Mouse (Mus musculus) retina, postnatal 7 days (tissue): ENCODE measurements around the gene Gm8773.

Source experiments
- DNase-seq: peaks from one replicate; pipeline ENCODE4 v3.0.0-alpha.2; 2012; ENCODE audit warnings: low read depth, low spot score

The Gm8773 gene

DNA sequence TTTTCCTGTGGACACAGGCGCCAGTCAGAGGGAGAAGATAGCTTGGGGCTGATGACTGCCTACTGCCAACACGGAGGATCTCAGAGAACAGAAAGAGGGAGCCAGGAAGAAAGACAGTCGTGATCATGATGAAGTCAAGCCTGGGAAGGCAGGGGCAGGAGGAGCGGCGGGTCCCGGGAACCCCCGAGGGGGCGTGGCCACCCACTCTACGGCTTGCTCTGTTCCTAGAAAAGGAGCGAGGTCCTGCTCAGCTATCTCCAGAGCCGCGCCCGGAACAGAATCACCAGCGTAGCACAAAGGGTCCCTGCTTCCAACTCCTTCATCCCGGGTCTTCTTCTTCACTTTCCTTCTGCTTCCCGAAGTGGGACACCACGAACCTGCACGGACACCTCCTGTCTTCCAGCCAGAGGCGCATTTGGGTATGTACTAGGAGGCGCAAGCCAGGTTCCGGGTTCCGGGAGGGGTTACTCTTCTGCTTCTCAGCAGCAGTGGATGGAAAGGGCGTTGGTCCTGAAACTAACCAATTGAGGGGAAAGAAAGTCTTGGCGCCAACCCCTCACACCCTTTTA, at the start of gene Gm8773:
TSS of gene Gm8773 (plus strand) at position 51 of the 569 bp plus-strand sequence.
- DNase-seq = no peak

DNA sequence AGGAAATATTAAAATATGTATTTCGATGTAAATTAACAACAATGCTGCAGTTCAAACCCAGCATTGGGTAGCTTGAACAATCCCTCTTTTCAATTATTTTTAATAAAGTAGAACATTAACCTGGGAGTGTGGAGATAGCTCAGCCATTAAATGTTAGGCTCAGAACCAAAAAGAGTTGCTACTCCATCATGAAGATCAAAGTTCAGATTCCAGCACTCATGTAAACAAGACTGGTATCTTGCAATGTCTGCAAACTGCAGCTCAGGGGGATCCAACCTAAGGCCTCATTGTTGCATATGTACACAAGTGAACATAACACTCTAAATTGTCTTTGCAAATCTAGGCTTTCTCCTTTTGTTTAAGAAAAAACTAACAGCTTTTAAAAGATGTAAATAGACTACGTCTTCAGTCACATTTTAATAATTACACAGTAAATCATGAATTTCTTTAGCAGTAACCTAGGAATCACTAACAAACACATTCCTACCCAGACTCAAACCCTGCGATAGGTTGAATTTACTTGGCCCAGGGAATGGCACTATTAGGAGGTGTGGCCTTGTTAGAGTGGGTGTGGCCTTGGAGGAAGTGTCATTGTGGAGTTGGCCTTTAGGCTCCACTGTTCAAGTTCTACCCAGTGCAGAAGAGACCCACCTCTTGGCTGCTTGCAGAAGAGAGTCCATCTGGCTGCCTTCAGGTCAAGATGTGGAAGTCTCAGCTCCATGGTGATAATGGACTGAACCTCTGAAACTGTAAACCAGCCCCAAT, 39.8 kb upstream of the Gm8773 start:
- no peak for DNase-seq

DNA sequence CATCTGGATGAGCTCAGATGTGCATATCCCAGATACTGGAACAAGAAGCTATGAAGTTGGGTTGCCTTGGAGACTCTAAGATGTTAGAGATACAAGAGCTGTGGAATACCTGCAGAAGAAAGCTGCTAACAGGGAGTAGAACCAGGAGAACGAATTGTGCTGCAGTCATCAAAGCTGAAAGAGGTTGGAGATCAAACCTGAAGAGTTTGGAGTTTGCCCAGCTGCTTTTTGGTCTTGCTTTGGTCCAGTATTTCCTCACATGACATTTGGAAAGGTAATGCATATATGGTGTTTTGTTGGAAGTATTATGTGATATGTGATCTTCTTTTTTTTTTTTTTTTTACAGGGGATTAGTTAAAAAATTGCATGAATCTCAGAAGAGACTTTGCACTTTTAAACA, 37.5 kb upstream of the Gm8773 start:
- DNase-seq = no peak

DNA sequence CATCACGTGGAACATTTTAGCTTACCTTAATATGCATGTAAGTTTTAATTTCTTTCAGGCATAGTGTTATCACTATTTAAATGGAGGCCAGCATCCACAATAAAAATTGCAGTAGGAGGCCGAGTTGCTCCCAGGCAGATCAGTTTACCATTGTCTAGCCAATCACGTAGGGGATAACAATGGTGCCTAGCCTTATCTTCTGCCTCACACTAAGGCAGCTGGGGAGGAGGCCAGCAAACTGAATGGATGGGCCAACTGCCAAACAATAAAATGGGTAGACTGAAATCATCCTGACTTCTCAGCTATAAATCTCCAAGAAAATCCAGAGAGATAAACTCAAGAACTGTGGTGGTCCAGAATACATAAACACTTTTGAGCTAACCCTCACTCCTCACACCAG, 33.8 kb upstream of the Gm8773 start:
- no peak for DNase-seq

DNA sequence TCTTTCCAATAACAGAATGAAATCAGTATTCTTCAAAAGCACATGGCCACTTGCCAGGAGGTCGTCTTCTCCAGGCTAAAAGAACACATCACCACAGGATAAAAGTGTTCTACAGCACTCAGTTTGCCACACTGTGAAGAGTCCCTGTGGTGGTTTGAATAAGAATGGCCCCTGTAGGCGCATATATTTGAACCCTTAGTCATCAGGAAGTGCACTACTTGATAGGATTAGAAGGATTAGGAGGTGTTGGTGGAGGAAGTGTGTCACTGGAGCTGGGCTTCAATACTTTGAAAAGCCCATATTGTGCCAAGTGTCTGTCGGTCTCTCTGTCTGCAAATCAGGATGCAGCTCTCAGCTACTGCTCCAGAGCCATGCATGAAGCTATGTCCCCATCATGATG, 33.2 kb upstream of the Gm8773 start:
- no peak for DNase-seq

DNA sequence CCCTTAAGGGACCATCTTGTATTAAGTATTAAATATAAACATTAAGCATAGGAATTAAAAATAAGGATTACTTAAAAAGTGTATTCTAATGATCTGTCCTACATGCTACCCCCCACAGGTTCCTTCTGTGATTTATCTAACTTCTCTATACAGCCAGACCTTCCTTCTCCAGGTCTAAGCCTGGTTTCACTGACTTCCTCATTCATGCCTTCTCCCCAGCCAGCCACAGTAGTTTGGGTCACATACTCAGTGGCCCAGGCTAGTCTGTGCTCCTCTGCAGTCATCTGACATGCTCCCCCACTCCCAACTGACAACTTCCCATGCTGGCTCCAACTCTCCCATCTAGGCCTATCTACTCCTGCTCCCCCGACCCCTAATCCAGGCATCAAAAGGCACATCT, 22.5 kb upstream of the Gm8773 start:
- DNase-seq = no peak

DNA sequence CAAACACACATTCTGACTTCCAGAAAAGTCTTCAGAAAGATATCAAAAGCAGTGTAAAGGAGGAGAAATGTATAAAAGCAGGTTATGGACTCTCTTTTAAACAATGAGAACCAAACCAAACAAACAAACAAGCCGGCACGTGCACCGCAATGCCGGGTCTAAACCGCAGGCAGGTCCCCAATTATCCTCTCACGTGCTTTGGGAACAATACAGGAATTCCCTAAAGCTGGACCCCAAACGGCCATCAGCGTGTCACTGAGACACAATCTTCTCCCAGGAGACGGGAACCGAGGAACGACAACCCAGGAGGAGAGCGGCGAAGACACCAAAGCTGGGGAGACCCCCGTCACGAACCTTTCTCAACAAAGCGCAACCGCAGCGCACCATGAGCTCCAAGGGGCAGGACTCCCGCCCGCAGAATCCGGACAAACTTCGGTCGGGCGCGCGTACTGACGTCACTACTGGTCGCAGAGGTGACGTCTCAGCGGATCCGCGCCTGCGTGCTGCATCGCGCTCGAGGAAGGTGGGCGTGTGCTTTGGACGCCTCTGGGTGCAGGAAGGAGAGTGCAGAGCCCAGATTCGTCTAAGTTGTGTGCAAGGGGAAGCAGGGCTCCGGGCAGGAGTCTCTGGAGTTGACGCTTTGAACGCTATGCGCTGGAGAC, 14.4 kb upstream of the Gm8773 start, which contains the start of gene Gtpbp10:
TSS of gene Gtpbp10 (minus strand) at position 460 of the 662 bp plus-strand sequence.
- DNase-seq = peak; percentile 89

DNA sequence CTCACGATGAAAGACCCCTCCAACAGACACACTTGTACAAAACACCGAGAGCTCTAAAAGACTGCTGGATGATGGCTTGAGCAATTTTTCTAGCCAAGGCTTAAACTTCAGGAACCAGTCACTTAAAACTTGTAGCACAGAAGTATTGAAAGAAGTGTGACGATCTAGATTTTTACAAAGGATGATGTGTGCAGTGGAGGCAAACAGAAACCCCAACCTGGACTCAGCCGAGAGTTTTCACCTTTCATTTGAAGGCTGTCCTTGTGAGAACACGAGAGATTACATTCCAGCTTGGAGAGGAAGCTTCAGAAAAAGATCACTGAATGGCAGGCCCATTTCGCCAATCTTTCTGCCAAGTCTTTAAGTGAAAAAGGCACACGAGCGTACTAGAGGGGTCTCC, 13.8 kb upstream of the Gm8773 start:
- no peak for DNase-seq

DNA sequence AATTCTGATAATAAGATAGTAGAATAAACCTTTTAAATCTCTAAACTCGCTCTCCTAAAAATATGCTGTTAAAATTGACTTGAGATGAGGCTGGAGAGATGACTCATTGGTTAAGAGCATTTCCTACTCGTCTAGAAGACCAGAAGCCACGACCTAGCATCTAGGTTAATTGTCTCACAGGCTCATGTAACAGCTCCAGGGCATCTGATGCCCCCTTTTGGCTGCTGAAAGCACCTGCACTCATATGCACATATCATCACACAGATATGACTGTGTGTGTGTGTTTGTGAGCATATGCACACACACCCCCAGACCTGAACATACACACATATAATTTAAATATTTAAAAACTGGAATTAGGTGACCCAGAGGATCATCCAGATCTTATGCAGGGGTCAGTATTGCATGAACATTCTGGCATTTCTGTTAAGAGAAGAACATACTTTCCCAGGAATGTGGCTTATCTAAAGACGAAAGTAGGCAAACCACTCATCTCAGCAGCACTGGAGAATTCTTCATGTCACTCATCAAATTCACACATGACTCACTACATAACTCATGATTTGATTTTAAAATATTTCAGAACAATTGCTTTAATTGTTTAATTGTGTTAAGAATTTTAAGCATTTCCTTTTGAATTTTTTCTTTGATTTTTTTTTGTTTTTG, 12.4 kb upstream of the Gm8773 start:
- no peak for DNase-seq

DNA sequence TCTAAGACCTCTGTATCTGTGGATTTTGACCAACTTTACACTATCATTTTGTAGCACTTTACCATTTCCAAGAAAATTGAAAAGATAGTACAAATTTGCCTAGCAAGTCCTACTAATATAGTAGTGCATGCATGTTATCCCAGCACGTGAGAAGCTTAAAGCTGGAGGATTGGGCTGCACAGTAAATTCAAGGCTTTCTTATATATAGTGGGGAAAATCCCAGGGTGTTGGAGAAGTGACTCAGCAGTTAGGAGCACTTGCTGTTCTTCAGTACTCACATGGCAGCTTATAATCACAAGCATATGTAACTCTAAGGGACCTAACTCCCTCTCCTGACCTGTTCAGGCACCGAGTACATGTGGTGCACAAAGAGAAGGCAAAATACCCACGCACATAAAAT, 11.2 kb upstream of the Gm8773 start:
- DNase-seq = no peak

DNA sequence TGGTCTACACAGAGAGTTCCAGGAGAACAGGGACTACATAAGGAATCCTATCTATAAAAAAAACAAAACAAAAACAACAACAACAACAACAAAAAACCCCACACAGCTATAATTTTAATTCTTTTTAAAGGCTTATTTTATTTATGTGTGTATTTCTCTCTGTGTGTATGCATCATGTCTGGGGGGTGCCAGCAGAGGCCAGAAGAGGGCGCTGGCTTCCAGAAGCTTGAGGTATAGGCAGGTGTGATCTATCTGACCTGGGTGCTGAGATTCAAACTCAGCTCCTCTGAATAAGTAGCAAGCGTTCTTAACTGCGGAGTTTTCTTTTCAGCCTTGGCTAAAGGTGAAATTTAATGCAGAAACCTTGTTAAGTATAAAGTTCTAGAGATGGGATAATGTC, 14.1 kb downstream of the Gm8773 start:
- no peak for DNase-seq

DNA sequence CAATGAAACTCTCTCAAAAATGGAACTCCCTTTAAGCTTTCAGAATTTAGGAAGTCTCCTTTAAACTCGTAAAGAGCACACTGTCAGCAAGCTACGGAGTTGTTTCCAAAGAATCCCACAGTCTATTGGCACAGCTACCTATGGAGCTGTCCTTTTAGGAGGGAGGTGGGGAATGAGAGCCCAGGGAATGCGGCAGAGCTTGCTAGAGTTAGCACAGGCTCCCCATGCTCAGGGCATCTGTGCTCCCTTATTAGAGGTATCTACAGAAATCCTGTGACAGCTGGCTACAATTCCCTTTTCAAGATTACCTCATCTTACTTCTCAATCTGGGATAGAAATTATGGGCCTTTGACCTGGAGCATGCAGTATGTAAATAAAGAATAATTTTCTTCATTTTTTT, 36.9 kb downstream of the Gm8773 start:
- no peak for DNase-seq

DNA sequence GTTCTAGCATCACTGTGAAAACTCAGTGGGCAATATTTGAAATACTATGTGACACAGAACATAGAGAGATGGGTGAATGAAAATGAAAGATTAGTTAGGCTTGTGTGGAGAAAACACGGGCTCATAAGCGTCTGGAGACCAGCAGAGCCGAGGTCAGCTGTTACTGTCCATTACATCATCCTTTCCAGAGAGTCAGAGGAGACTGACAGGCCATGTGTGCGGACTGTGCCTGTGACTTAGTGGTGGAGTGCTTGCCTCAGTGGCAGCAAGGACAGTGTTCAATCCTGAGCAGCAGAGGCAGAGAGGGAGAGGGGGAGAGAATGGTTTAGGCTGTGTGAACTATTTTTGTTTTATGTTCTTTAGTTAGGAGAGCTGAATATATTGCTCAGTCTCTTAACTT, 44.7 kb downstream of the Gm8773 start:
- DNase-seq = no peak

DNA sequence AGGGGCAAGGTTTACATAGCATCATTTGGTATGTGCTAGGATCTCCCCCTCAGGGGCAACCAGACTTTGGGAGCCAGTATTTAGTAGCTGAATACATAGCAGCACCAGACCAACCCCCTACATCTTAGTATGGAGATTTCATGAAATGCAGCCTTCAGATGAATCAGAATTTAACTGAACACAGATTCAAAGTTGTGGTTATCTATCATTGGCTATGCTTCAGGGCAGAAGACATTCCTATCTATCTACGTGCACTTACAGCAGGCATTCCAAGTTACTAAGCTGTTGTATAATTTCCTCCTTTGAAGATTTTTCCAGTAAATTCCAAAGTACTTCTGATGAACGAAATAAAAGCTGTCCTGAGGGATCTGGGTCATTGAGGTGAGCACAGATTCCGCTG, 51.9 kb downstream of the Gm8773 start:
- DNase-seq = no peak
